Mouse (Mus musculus) B cell, adult 2 months (primary cell): Measurements from ENCODE around the gene Gm44805.

Experiments used
- DNase-seq, 2 experiments: peaks; one replicate each; pipeline ENCODE4 v3.0.0; 2022

Gm44805 gene

DNA sequence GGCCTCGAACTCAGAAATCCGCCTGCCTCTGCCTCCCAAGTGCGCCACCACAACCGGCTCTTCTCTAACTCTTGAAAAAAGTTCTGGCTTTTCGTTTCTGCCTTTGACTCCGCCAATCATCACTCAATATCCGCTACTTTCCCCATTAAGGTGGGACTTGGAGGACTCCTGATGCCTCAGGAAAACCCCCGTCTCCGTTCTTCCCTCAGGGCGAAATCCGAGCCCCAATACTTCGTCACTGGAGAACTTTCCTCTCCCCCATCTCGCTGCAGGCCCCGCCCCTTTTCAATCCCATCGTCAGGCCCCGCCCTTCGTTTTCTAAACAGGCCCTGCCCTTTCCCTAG is 53.1 kb downstream of the Gm44805 start:
- no peak for DNase-seq

- DNase-seq = no peak
Observed at GRCm38 (mm10) chr7:19627721-19628120, 53.5 kb downstream of the Gm44805 start.

DNA sequence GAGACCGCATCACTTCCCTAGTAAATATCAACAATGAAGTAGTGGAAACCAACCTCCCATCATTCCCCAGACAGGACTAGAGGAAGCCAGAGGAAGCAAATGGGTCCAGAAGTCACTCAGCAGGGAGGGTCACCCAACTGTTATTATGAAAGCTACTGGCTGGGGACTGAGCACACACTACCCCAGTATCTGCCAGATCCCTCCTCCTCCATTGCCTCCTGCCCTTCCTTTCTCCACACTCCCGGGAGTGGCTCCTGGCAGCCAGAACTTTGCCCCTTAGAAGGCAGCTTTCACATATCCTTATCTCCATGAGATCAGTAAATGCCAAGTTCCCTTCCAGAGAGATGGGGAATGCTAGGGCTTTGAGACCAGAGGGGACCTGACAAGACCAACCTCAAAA is 57.8 kb downstream of the Gm44805 start:
- no peak for DNase-seq

GRCm38 (mm10) chr7:19622241-19622640 is 59.0 kb downstream of the Gm44805 start:
- no peak for DNase-seq
